Mouse (Mus musculus): ENCODE results near the gene Klf7. TPM values are rescaled to one million over a fixed set of nuclear protein-coding genes. Genes with fewer than 3 reads are reported as not detected.

Klf7 gene
- polyA plus RNA-seq, 1 experiment from 2014 or later = 16.2 TPM

- Histone ChIP-seq H3K4me3 (ENCODE audit: low read depth, low read length) (no peak overlapping the region), H3K9me3 (replicated peaks; ENCODE audit: control insufficient read depth, low read length) (no peaks in the 10 kb centered on the region), H3K27ac (ENCODE audit: low read depth, low read length) (no peak overlapping the region), H3K4me1 (ENCODE audit: control insufficient read depth, insufficient read depth, low read length) (peaks cover 34% of the 10 kb centered on the region), H3K27me3 (ENCODE audit: control insufficient read depth, insufficient read depth, low read length) (no peaks in the 10 kb centered on the region), H3K9ac (ENCODE audit: low read depth, low read length) (no peak overlapping the region), H3K4me2 (no peak overlapping the region), H3K36me3 (ENCODE audit: control insufficient read depth, insufficient read depth, low read length) (peaks cover 3% of the 10 kb centered on the region; the same call in 1 of the 2 replicates)
- WGBS (ENCODE audit: insufficient replicate concordance) = 72% methylated on average over 7 of the region's 7 CpGs
- ATAC-seq (replicated peaks; ENCODE audit: insufficient number of reproducible peaks, low FRiP score, low TSS enrichment) = no peak
Observed at GRCm38 (mm10) chr1:64036881-64037452, 85.1 kb downstream of the Klf7 start.

GRCm38 (mm10) chr1:64035804-64036203 is 86.3 kb downstream of the Klf7 start:
- Histone ChIP-seq H3K36me3 (ENCODE audit: control insufficient read depth, insufficient read depth, low read length) (peaks cover 3% of the 10 kb centered on the region; the same call in 1 of the 2 replicates), H3K27me3 (ENCODE audit: control insufficient read depth, insufficient read depth, low read length) (no peaks in the 10 kb centered on the region), H3K4me3 (ENCODE audit: low read depth, low read length) (no peak overlapping the region), H3K4me2 (no peak overlapping the region), H3K4me1 (ENCODE audit: control insufficient read depth, insufficient read depth, low read length) (peaks cover 26% of the 10 kb centered on the region), H3K9ac (ENCODE audit: low read depth, low read length) (no peak overlapping the region), H3K9me3 (replicated peaks; ENCODE audit: control insufficient read depth, low read length) (no peaks in the 10 kb centered on the region), H3K27ac (ENCODE audit: low read depth, low read length) (0 out of 2 replicates have a peak overlapping the region, but pooled peaks have one; percentile 15)
- WGBS (ENCODE audit: insufficient replicate concordance) = 57% methylated on average over 7 of the region's 7 CpGs
- ATAC-seq (replicated peaks; ENCODE audit: insufficient number of reproducible peaks, low FRiP score, low TSS enrichment) = no peak

- 0 out of 2 replicates have a peak overlapping the region, but pooled peaks have one; percentile 15 for H3K27ac ChIP-seq (ENCODE audit: low read depth, low read length)
- peaks cover 20% of the 10 kb centered on the region for H3K4me1 ChIP-seq (ENCODE audit: control insufficient read depth, insufficient read depth, low read length)
- H3K27me3 ChIP-seq (ENCODE audit: control insufficient read depth, insufficient read depth, low read length) = no peaks in the 10 kb centered on the region
- H3K4me2 ChIP-seq = no peak overlapping the region
- H3K4me3 ChIP-seq (ENCODE audit: low read depth, low read length) = no peak overlapping the region
- ATAC-seq (replicated peaks; ENCODE audit: insufficient number of reproducible peaks, low FRiP score, low TSS enrichment) = no peak
- no peaks in the 10 kb centered on the region for H3K36me3 ChIP-seq (ENCODE audit: control insufficient read depth, insufficient read depth, low read length)
- no peaks in the 10 kb centered on the region for H3K9me3 ChIP-seq (replicated peaks; ENCODE audit: control insufficient read depth, low read length)
- H3K9ac ChIP-seq (ENCODE audit: low read depth, low read length) = no peak overlapping the region
- WGBS (ENCODE audit: insufficient replicate concordance) = 78% methylated on average over 15 of the region's 15 CpGs
Observed at GRCm38 (mm10) chr1:64035087-64035791, 86.8 kb downstream of the Klf7 start.

- H3K4me1 ChIP-seq (ENCODE audit: control insufficient read depth, insufficient read depth, low read length) = peaks cover 5% of the 10 kb centered on the region
- ATAC-seq (replicated peaks; ENCODE audit: insufficient number of reproducible peaks, low FRiP score, low TSS enrichment) = no peak
- no peak overlapping the region for H3K9ac ChIP-seq (ENCODE audit: low read depth, low read length)
- no peak overlapping the region for H3K4me2 ChIP-seq
- no peak overlapping the region for H3K27ac ChIP-seq (ENCODE audit: low read depth, low read length)
- WGBS (ENCODE audit: insufficient replicate concordance) = 88% methylated on average over 9 of the region's 9 CpGs
- H3K27me3 ChIP-seq (ENCODE audit: control insufficient read depth, insufficient read depth, low read length) = no peaks in the 10 kb centered on the region
- no peaks in the 10 kb centered on the region for H3K36me3 ChIP-seq (ENCODE audit: control insufficient read depth, insufficient read depth, low read length)
- no peaks in the 10 kb centered on the region for H3K9me3 ChIP-seq (replicated peaks; ENCODE audit: control insufficient read depth, low read length)
- no peak overlapping the region for H3K4me3 ChIP-seq (ENCODE audit: low read depth, low read length)
Observed at GRCm38 (mm10) chr1:64032502-64033231, 89.4 kb downstream of the Klf7 start.

GRCm38 (mm10) chr1:64021986-64022385 is 100.1 kb downstream of the Klf7 start:
- Histone ChIP-seq H3K36me3 (ENCODE audit: control insufficient read depth, insufficient read depth, low read length) (no peaks in the 10 kb centered on the region), H3K4me3 (ENCODE audit: low read depth, low read length) (no peak overlapping the region), H3K4me2 (no peak overlapping the region), H3K9ac (ENCODE audit: low read depth, low read length) (no peak overlapping the region), H3K9me3 (replicated peaks; ENCODE audit: control insufficient read depth, low read length) (no peaks in the 10 kb centered on the region), H3K4me1 (ENCODE audit: control insufficient read depth, insufficient read depth, low read length) (peaks cover 23% of the 10 kb centered on the region), H3K27me3 (ENCODE audit: control insufficient read depth, insufficient read depth, low read length) (no peaks in the 10 kb centered on the region), H3K27ac (ENCODE audit: low read depth, low read length) (no peak overlapping the region)
- no peak for ATAC-seq (replicated peaks; ENCODE audit: insufficient number of reproducible peaks, low FRiP score, low TSS enrichment)
- WGBS (ENCODE audit: insufficient replicate concordance) = 72% methylated on average over 3 of the region's 3 CpGs

- WGBS (ENCODE audit: insufficient replicate concordance) = 26% methylated on average over 19 of the region's 19 CpGs
- Histone ChIP-seq H3K27me3 (ENCODE audit: control insufficient read depth, insufficient read depth, low read length) (no peaks in the 10 kb centered on the region), H3K9ac (ENCODE audit: low read depth, low read length) (no peak overlapping the region), H3K9me3 (replicated peaks; ENCODE audit: control insufficient read depth, low read length) (no peaks in the 10 kb centered on the region), H3K4me3 (ENCODE audit: low read depth, low read length) (no peak overlapping the region), H3K36me3 (ENCODE audit: control insufficient read depth, insufficient read depth, low read length) (no peaks in the 10 kb centered on the region), H3K4me1 (ENCODE audit: control insufficient read depth, insufficient read depth, low read length) (peaks cover 23% of the 10 kb centered on the region), H3K27ac (ENCODE audit: low read depth, low read length) (no peak overlapping the region), H3K4me2 (peak overlapping the region; percentile 40; the same call in 1 of the 2 replicates)
- no peak for ATAC-seq (replicated peaks; ENCODE audit: insufficient number of reproducible peaks, low FRiP score, low TSS enrichment)
Observed at GRCm38 (mm10) chr1:64020672-64021635, 101.1 kb downstream of the Klf7 start.

- peaks cover 23% of the 10 kb centered on the region for H3K4me1 ChIP-seq (ENCODE audit: control insufficient read depth, insufficient read depth, low read length)
- no peak for ATAC-seq (replicated peaks; ENCODE audit: insufficient number of reproducible peaks, low FRiP score, low TSS enrichment)
- H3K9me3 ChIP-seq (replicated peaks; ENCODE audit: control insufficient read depth, low read length) = no peaks in the 10 kb centered on the region
- H3K27me3 ChIP-seq (ENCODE audit: control insufficient read depth, insufficient read depth, low read length) = no peaks in the 10 kb centered on the region
- no peaks in the 10 kb centered on the region for H3K36me3 ChIP-seq (ENCODE audit: control insufficient read depth, insufficient read depth, low read length)
- peak overlapping the region; percentile 60; the same call in 1 of the 2 replicates for H3K27ac ChIP-seq (ENCODE audit: low read depth, low read length)
- 46% methylated on average over 6 of the region's 6 CpGs for WGBS (ENCODE audit: insufficient replicate concordance)
- H3K4me3 ChIP-seq (ENCODE audit: low read depth, low read length) = no peak overlapping the region
- H3K4me2 ChIP-seq = peak overlapping the region; percentile 29; the same call in 1 of the 2 replicates
- no peak overlapping the region for H3K9ac ChIP-seq (ENCODE audit: low read depth, low read length)
Observed at GRCm38 (mm10) chr1:64019127-64019635, 102.9 kb downstream of the Klf7 start.

All from heart, embryonic 11.5 days (tissue).